Mouse (Mus musculus) forebrain, embryonic 15.5 days (tissue): ENCODE results near the gene Hnrnpa3. TPM values are rescaled to one million over a fixed set of nuclear protein-coding genes. Genes with fewer than 3 reads are reported as not detected.
A peak's percentile ranks its signal among the peaks of the same experiment; 100 is the strongest.
"Not testable (repeated sequence)": the region's sequence is repeated elsewhere in the genome, so short reads cannot be mapped to it uniquely, and the experiment has no call there.

ENCODE experiments used
- ATAC-seq: fragments of 200-750 bp; cut with Nextera tagmentation; replicated peaks from 2 replicates; pipeline ENCODE4 v1.8.0; 2017; ENCODE audit warnings: mild to moderate bottlenecking, moderate TSS enrichment, moderate library complexity
- H3K27ac ChIP-seq: fragments of 300-500 bp; sonication (generic); replicated peaks from 2 replicates; pipeline ENCODE4 v1.5.1; 2015; ENCODE audit warnings: mild to moderate bottlenecking, inconsistent platforms
- H3K27me3 ChIP-seq: fragments of 300-500 bp; sonication (generic); 2 replicates; pipeline ENCODE4 v1.6.1; 2015; ENCODE audit warnings: inconsistent platforms
- H3K36me3 ChIP-seq: fragments of 300-500 bp; sonication (generic); 2 replicates; pipeline ENCODE4 v1.6.1; 2015; ENCODE audit warnings: mild to moderate bottlenecking, inconsistent platforms
- H3K4me1 ChIP-seq: fragments of 300-500 bp; sonication (generic); 2 replicates; pipeline ENCODE4 v1.6.1; 2015; ENCODE audit warnings: inconsistent platforms
- H3K4me2 ChIP-seq: fragments of 300-500 bp; sonication (generic); replicated peaks from 2 replicates; pipeline ENCODE4 v1.6.1; 2015; ENCODE audit warnings: mild to moderate bottlenecking, inconsistent platforms
- H3K4me3 ChIP-seq: fragments of 300-500 bp; sonication (generic); 2 replicates; pipeline ENCODE4 v1.5.1; 2015; ENCODE audit warnings: mild to moderate bottlenecking, inconsistent platforms
- H3K9ac ChIP-seq: fragments of 300-500 bp; sonication (generic); replicated peaks from 2 replicates; pipeline ENCODE4 v1.6.1; 2015; ENCODE audit warnings: mild to moderate bottlenecking, inconsistent platforms
- H3K9me3 ChIP-seq: fragments of 300-500 bp; sonication (generic); 2 replicates; pipeline ENCODE4 v1.6.1; 2016; ENCODE audit warnings: inconsistent platforms
- WGBS: fragments of 180-500 bp; shearing (Covaris S2); methylation state at CpG from one replicate; pipeline ENCODE4 v1.1.7; 2015; ENCODE audit warnings: mixed read lengths; 5-methylcytosine and 5-hydroxymethylcytosine counted together
- polyA plus RNA-seq: library from polyadenylated mRNA; unstranded; fragments of >200 nt; fragmentation: Nextera tagmentation; extraction: Ambion mirVana; gene quantifications from 2 replicates; pipeline ENCODE4 v1.2.1, GENCODE M21; 2015

The Hnrnpa3 gene
- 256 and 258 TPM in 2 replicates for polyA plus RNA-seq

DNA sequence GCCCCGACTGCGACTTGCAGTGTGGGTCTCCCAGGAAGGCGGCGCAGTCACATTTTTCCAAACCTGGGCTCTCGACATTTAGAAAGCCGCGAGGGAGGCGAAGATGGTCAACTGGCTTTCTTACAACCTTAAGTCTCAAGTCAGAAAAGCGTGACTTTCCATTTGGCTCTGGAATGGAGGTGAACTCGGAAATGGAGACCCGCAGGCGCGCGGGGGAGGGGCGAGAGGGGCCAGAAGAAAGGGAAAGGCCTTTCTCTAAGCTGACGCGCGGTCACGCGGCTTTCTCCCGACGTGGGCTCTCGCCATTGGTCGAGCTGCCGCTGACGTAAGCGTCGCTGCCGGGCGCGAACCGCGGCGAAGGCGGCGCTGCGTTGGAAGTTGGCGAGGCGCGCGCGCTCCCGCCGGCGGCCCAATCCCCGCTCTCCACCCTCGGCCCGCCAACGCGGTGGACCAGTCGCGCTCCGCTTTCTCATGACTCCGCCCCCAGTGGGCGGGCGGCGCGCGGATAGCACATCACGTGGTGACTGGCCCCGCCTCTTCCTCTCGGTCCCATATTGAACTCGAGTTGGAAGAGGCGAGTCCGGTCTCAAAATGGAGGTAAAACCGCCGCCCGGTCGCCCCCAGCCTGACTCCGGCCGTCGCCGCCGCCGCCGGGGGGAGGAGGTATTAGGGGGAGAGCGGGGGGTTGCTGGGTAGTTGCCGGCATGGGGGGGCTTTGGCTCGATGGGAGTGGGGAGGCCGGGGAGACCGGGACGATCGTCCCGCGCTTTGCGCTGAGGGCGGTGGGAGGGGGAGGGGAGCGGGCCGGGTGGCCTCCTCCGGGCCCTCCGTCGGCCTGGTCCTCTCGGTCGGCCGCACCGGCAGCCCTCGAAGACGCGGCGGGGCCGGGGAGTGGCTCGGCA is at the start of gene Hnrnpa3:
Gene Hnrnpa3 (plus strand): TSS at position 535 of the 902 bp plus-strand sequence.
- peak; percentile 96 for ATAC-seq
- WGBS = 0% methylated on average over 99 of the region's 102 CpGs
- peak within 1 kb of the TSS; percentile 62 for H3K4me3 ChIP-seq
- H3K9me3 ChIP-seq = no peaks in the 10 kb centered on the region
- H3K27ac ChIP-seq = peak within 1 kb of the TSS; percentile 98
- no peaks in the 10 kb centered on the region for H3K27me3 ChIP-seq
- H3K36me3 ChIP-seq = peaks cover 17% of the 10 kb centered on the region
- peak within 1 kb of the TSS; percentile 87 for H3K9ac ChIP-seq
- peaks cover 24% of the 10 kb centered on the region for H3K4me1 ChIP-seq
- H3K4me2 ChIP-seq = peak within 1 kb of the TSS; percentile 72

DNA sequence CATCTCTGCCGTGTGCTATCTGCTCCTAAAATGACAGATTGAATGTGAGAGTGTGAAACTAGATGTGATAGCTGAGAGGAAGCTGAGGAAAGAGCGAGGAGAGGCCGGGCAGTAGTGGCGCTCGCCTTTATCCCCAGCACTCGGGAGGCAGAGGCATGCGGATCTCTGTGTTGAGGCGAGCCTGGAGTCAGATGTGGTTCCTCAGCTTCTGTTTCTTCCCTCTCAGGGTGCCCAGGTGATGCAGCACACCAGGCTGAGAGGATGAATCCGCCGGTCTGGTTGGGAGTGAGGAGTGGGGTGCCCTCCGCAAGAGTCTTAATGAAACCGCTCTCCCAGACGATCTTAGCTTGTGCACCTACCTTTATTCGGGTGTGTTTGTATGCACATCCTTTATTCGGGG is 49.1 kb upstream of the Hnrnpa3 start:
- 65% methylated on average over 15 of the region's 15 CpGs for WGBS
- peak overlapping the region; percentile 28 for H3K9ac ChIP-seq

DNA sequence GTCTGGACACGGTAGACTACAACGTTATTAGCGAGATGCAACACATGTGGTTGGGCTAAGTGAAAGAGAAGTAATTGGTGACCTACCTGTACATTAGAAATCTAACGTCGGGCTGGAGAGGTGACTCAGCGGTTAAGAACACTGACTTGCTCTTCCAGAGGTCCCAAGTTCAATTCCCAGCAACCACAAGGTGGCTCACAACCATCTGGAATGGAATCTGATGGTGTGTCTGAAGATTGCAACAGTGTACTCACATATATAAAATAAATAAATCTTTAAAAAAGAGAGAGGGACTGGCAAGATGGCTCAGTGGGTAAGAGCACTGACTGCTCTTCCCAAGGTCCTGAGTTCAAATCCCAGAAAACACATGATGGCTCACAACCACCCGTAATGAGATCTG is 48.5 kb upstream of the Hnrnpa3 start:
- not testable (repeated sequence) for H3K9ac ChIP-seq, H3K27me3 ChIP-seq, H3K4me2 ChIP-seq, H3K9me3 ChIP-seq, H3K4me3 ChIP-seq, H3K27ac ChIP-seq, H3K36me3 ChIP-seq, ATAC-seq
- 92% methylated on average over 7 of the region's 7 CpGs for WGBS
- peaks cover 13% of the 10 kb centered on the region for H3K4me1 ChIP-seq

More for the DNA sequence above, 49.1 kb upstream of the Hnrnpa3 start:
- Histone ChIP-seq H3K4me1 (peaks cover 16% of the 10 kb centered on the region), H3K27me3 (peaks cover 5% of the 10 kb centered on the region; the same call in 1 of the 2 replicates), H3K36me3 (no peaks in the 10 kb centered on the region), H3K27ac (no peak overlapping the region), H3K9me3 (no peaks in the 10 kb centered on the region), H3K4me2 (peak overlapping the region; percentile 44), H3K4me3 (peak overlapping the region; percentile 26)
- peak; percentile 26 for ATAC-seq

DNA sequence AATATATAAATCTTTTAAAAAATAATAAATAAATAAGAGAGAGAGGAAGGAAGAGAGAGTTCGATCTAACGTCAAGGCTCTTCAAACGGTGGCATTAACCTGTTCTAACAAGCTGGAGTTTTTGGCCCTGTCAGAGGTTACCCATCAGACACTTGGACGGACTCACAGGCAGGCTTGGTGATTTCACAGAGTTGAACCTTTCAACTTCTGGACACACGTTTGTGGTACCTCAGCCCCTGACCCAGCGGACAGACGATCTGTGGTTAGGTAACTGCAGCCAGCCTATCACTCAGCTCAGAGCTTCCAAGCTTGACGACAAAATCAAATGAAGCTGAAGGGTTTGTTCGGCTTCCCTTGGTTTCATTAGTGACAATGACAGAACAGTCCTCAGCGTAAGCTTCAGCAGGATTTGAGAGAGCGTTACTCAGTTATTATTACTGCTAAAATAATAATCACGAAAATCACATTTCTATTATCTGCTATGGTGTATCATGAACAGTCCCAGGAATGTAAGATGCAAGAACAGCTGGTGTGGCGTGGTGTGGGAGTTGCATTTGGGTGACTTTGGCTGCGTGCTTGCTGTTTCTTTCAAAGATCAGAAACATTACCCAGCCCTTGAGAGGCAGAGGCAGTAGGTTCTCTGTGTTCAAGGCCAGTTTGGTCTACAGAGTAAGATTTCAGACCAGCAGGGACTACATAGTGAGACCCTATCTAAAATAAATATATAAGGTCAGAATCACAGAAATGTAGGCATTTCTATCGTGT is 47.8 kb upstream of the Hnrnpa3 start:
- H3K27ac ChIP-seq = no peak overlapping the region
- H3K9ac ChIP-seq = no peak overlapping the region
- 91% methylated on average over 15 of the region's 15 CpGs for WGBS
- H3K4me1 ChIP-seq = peaks cover 13% of the 10 kb centered on the region
- H3K36me3 ChIP-seq = no peaks in the 10 kb centered on the region
- no peak overlapping the region for H3K4me3 ChIP-seq
- no peak for ATAC-seq
- no peak overlapping the region for H3K4me2 ChIP-seq
- peaks cover 5% of the 10 kb centered on the region; the same call in 1 of the 2 replicates for H3K27me3 ChIP-seq
- no peaks in the 10 kb centered on the region for H3K9me3 ChIP-seq

DNA sequence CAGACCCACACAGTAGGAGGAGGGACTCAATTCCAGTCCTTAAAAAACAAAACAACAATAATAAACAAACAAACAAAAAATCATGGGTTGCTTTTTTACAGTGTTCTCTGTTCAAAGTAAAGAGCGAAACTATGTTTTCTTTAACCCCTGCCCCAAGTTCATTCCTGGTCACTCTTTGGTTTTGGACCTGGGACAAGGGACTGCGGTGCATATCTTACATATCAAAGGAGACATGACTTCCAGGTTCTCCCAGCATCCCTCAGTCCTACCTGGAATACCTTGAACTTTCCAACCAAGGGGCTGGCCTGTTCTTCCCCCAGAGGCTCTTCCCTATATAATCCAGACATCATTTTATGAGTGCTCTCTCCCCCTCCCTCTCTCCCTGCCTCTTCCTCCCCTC is 47.1 kb upstream of the Hnrnpa3 start:
- no peak overlapping the region for H3K4me3 ChIP-seq
- 83% methylated on average over 2 of the region's 2 CpGs for WGBS
- H3K27ac ChIP-seq = no peak overlapping the region
- no peaks in the 10 kb centered on the region for H3K9me3 ChIP-seq
- H3K4me2 ChIP-seq = no peak overlapping the region
- H3K27me3 ChIP-seq = peaks cover 5% of the 10 kb centered on the region; the same call in 1 of the 2 replicates
- H3K4me1 ChIP-seq = peaks cover 13% of the 10 kb centered on the region
- no peak for ATAC-seq
- H3K9ac ChIP-seq = no peak overlapping the region
- no peaks in the 10 kb centered on the region for H3K36me3 ChIP-seq

DNA sequence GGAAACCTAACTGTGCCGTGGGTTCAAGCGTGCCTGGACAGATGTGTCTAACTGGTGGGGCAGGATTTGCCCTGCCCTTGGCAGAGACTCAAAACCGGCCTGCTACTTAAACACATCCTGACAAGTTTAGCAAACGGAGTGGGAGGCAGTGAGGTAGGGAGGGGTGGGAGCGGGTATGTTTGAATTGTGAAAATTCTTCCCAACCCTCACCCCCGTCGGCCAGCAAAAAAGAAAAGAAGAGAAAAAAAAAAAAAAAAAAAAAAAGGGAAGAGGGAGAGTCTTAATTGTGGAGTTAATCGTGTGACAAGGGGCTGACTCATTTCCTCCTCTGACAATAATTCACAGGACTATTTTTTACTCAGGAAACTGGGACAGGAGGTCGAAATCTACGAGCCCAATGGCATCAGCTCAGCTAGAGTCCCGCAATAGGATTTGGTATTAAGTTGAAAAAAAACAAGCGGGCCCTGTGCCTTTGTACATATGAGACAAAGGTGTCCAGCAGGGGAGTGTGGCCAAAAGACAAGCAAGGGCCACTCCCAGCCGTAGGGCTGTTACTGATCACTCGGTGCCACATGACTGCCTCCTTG is 46.0 kb upstream of the Hnrnpa3 start:
- WGBS = 6% methylated on average over 14 of the region's 14 CpGs
- no peak overlapping the region for H3K4me2 ChIP-seq
- H3K4me3 ChIP-seq = no peak overlapping the region
- no peak overlapping the region for H3K9ac ChIP-seq
- H3K4me1 ChIP-seq = peaks cover 13% of the 10 kb centered on the region
- no peaks in the 10 kb centered on the region for H3K9me3 ChIP-seq
- H3K36me3 ChIP-seq = no peaks in the 10 kb centered on the region
- H3K27ac ChIP-seq = no peak overlapping the region
- ATAC-seq = no peak
- H3K27me3 ChIP-seq = peaks cover 5% of the 10 kb centered on the region; the same call in 1 of the 2 replicates

DNA sequence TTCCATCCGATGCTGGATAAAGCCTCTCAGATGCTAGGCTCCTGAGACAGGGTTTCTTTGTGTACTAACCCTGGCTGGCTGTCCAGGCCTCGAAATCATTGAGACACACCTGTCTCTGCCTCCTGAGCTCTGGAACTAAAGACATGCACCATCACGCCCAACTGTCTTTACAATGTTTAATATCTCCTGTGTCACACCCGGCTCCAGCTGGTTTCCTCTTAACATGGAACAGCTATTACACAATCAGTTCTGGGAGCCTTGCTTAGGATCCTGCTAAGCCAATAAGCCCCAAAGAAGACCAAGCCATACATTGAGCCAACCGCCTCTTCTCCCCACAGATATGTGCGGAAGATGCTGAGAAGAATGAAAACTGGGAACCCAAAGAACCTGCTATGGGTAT is 44.5 kb upstream of the Hnrnpa3 start:
- H3K4me3 ChIP-seq = no peak overlapping the region
- WGBS = 90% methylated on average over 6 of the region's 6 CpGs
- no peaks in the 10 kb centered on the region for H3K9me3 ChIP-seq
- no peaks in the 10 kb centered on the region for H3K27me3 ChIP-seq
- H3K4me2 ChIP-seq = no peak overlapping the region
- H3K9ac ChIP-seq = no peak overlapping the region
- no peaks in the 10 kb centered on the region for H3K36me3 ChIP-seq
- no peak for ATAC-seq
- H3K27ac ChIP-seq = no peak overlapping the region
- H3K4me1 ChIP-seq = peaks cover 6% of the 10 kb centered on the region

DNA sequence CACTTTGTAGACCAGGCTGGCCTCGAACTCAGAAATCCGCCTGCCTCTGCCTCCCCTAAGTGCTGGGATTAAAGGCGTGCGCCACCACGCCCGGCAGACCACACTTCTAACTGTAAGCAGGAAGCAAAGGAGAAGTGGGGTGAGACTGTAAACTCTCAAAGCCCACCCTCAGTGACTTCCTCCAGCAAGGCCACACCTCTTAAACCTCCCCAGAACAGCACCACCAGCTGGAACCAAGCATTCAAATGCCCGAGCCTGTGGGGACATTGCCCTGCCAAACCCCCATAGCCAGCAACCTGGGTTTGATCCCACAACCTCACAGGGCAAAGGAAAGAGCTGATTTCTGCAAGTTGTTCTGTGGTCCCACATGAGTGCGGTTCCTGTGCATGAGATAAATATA is 42.1 kb upstream of the Hnrnpa3 start:
- Histone ChIP-seq H3K4me2 (no peak overlapping the region), H3K9me3 (no peaks in the 10 kb centered on the region), H3K4me1 (no peaks in the 10 kb centered on the region), H3K4me3 (no peak overlapping the region), H3K36me3 (no peaks in the 10 kb centered on the region), H3K27me3 (no peaks in the 10 kb centered on the region), H3K27ac (no peak overlapping the region), H3K9ac (no peak overlapping the region)
- WGBS = 89% methylated on average over 8 of the region's 8 CpGs
- ATAC-seq = no peak

DNA sequence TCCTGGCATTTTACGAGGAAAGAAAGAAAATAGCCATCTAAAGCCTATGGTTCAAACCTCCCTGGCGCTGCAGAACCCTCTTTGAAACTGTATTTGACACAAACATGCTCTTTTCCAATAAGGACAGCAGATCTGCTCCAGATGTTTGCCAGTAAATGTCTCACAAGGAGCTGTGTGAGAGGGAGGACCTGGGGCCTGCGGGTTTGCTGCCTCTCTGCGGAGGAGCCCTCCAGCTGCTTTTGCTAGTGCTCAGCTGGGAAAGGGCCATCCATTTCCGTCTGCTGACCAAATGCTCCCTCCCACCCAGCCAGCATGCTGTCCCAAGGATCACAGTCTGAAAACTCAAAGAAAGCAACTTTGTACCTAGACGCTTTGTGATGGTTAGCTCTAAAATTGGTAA is 40.3 kb upstream of the Hnrnpa3 start:
- 71% methylated on average over 6 of the region's 6 CpGs for WGBS
- Histone ChIP-seq H3K36me3 (no peaks in the 10 kb centered on the region), H3K9ac (no peak overlapping the region), H3K4me2 (no peak overlapping the region), H3K27ac (no peak overlapping the region), H3K4me1 (no peaks in the 10 kb centered on the region), H3K9me3 (no peaks in the 10 kb centered on the region), H3K27me3 (no peaks in the 10 kb centered on the region), H3K4me3 (no peak overlapping the region)
- no peak for ATAC-seq

DNA sequence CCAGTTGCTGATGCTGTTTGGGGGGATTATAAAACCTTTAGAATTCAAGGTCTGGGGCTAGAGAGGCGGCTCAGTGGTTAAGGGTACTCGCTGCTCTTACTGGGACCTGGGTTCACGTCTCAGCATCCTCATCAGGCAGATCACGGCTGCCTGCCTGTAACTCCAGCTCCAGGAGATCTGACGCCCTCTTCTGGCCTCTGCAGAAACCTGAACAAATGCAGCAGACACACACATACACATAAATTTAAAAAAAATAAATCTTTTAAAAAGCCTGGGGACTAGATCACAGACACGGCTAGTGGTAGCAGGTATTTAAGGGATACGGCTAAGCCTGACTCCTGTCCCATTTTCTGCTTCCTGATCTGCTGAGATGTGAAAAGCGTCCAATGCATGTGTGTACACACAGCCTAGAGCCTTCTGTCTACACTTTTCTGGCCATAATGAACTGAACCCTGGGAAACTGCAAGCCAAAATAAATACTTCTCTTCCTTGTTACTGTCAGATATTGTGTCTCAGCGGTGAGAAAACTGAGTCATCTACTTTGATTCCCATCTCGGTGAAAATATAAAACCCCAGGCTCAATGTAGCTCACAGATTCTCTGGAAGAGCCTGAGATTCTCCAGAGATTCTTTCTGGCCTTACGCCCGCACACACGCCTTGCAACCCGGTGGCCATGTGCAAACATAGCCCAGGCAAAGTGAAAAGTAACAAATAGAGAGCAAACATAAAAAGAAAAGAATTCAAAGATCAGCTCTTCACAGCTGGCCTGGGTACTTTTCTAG is 37.0 kb upstream of the Hnrnpa3 start:
- Histone ChIP-seq H3K27me3 (no peaks in the 10 kb centered on the region), H3K4me3 (no peak overlapping the region), H3K4me2 (no peak overlapping the region), H3K27ac (no peak overlapping the region), H3K9me3 (no peaks in the 10 kb centered on the region), H3K36me3 (no peaks in the 10 kb centered on the region), H3K9ac (no peak overlapping the region), H3K4me1 (no peaks in the 10 kb centered on the region)
- ATAC-seq = no peak
- 88% methylated on average over 14 of the region's 14 CpGs for WGBS

DNA sequence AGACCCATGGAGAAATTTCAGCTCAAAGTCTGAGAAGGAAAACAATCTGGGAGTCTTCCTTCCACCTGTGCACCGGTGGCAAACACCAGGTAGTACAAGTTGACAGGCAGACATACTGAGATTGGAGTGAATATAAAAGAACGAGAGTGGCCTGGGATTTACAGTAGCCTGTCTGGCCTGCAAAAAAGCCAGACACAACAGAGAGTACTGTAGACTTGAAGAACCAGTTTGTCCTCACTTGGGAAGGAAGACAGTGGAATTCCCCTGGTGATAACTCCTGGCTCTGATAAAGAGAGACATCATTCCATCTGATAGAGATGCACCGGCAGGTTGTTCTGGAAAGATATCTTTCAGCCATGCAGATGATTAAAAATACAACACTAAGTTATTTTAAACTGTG is 34.0 kb upstream of the Hnrnpa3 start:
- H3K27me3 ChIP-seq = no peaks in the 10 kb centered on the region
- H3K27ac ChIP-seq = no peak overlapping the region
- no peak overlapping the region for H3K4me2 ChIP-seq
- WGBS = 88% methylated on average over 3 of the region's 3 CpGs
- H3K36me3 ChIP-seq = no peaks in the 10 kb centered on the region
- no peak for ATAC-seq
- no peak overlapping the region for H3K4me3 ChIP-seq
- no peaks in the 10 kb centered on the region for H3K4me1 ChIP-seq
- no peaks in the 10 kb centered on the region for H3K9me3 ChIP-seq
- no peak overlapping the region for H3K9ac ChIP-seq
